Mouse (Mus musculus): Measurements from ENCODE around the gene Olfr65. TPM values are rescaled to one million over a fixed set of nuclear protein-coding genes. Genes with fewer than 3 reads are reported as not detected.
A peak's percentile ranks its signal among the peaks of the same experiment; 100 is the strongest.

The Olfr65 gene
- not detected for total RNA-seq (2021)
- long read RNA-seq, experiment 1, result 0 reads
- long read RNA-seq, experiment 2, result 0 reads

DNA sequence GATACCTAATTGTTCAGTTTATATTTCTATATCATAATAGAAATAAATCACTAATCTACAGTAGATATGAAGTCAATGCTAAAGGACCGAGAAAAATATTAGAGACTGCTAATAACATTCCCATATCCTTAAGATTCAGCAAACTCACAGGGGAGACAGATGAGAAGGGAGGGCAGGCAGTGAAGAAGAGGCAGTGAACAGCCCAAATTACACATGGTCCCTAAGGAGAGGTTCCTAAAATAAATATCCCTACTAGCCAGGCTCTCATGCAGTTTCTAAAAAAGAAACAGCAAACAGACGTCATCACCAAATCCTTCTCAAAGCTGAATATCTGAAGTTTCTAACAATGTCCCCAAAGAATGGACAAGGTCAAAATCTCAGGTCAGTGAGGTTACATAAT is at the start of gene Olfr65:
Gene Olfr65 (plus strand): TSS at position 301 of the 400 bp plus-strand sequence.
- no peak for DNase-seq
- intact Hi-C loops (cut with DNase I), result no loop called here

DNA sequence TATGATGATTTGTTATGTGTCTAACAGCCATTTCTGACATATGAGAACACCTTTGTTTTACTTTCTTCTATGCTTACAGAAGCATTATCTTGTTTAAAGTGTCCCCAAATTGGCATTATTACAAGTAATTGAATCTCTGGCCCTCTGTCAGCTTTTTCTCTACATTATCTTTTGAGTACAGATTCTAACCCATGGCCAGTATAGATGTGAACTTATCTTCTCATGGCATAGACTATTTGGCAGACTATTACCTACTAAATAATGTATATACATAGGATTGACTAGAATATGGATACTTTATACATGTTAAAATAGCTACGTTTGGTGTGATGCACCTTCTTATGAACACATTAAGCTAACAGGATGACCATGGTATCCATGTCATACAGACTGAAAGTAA is 48.6 kb upstream of the Olfr65 start:
- DNase-seq, result no peak
- intact Hi-C loops (cut with DNase I), result no loop called here

DNA sequence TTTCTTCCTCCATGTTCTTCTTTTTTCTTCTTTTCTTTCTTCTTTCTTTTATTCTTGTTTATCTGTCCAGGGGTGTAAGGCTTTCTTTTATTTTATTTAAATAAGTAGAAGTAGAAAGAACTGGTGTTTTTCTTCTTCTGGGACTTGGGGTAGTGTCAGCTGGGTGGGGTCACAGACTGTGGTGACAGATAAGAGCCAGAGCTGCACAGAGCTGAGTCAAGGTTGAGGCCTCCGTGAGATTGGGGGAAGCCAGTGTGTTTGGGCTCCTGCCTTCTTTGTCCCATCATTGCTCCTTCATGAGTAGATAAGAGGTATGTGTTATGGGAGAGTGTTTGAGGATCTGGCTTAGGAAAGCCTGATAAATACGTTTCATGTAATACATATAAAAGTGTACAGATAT is 44.2 kb upstream of the Olfr65 start:
- DNase-seq, result no peak
- intact Hi-C loops (cut with DNase I), result no loop called here

DNA sequence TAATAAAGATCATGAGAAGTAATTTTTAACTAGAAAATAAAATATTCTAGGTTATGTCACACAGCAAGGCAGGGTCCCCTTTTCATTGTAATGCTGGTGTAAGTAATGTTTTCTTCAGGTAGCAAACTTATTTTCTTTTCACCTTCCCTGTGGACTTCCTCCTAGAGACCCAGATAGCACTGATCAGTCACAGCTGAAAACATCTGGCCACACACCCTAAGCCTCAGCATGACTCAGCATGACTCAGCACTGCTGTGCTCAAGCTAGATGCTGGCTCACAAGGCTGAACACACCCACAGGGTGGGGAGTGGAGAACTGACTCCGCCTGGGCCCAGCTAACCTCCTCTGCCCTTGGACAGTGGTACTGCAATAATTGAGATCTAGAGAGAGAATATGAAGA is 42.4 kb upstream of the Olfr65 start:
- peak; percentile 29 to 48 for DNase-seq
- intact Hi-C loops (cut with DNase I), result no loop called here

DNA sequence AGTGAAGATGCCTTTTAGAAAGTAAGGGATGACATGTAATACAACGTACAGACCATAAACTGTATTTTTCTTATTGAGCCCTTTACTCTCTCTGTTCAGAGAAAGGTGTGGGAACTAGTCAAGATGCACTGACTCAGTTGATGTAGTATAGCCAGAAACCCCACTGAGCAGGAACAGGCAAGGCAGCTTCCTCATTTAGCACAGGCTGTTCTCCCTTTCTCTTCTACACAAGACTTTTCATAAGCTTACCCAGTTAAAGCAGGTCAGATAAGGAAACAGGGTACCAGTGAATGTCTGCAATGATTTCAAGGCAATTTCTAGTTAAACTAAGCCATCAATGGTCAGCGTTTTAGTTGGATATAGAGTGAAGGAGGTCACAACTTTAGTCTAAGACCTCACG is 41.8 kb upstream of the Olfr65 start:
- no peak for DNase-seq
- intact Hi-C loops (cut with DNase I), result no loop called here

DNA sequence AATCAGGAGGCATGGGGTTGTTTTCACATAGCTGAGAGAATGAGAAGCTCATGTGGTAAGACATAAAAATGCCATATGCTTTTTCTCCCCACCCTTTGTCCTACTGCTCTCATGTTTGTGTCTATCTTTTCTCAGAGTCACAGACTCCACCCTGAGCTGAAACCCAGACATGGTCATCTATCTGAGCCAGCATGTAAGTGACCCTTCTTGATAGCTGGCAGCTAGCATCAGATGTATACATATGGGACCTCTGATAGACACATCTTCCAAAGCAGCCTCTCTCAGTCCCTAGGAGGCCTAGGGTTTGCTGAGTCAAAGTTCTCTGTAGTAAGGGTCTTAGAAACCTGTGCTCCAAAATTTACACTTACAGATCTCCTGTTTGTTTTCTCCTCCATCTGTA is 37.6 kb upstream of the Olfr65 start:
- intact Hi-C loops (cut with DNase I), result no loop called here
- DNase-seq, result no peak

DNA sequence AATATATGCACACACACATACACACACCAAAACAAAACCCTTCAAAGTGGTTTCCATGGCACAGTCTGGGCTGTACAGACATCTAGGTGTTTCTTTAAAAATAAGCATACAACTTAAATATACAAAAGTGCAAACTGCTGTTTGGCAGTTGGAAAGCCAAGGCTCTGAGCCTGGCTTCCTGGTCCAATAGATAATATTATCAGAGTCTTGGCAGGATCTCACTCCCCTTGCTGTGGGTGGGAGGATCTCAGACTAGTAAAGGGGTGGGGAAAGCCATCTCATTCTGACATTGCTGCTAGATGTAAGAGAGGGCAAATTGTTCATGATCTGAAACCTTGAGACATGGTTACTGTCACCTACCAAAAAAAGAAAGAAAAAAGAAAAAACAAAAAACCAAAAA is 32.6 kb upstream of the Olfr65 start:
- intact Hi-C loops (cut with DNase I), result loop anchor here (10.0 kb wide), 1 partner anchor 1356 kb away; no protein-coding TSS in a partner anchor
- no peak for DNase-seq

DNA sequence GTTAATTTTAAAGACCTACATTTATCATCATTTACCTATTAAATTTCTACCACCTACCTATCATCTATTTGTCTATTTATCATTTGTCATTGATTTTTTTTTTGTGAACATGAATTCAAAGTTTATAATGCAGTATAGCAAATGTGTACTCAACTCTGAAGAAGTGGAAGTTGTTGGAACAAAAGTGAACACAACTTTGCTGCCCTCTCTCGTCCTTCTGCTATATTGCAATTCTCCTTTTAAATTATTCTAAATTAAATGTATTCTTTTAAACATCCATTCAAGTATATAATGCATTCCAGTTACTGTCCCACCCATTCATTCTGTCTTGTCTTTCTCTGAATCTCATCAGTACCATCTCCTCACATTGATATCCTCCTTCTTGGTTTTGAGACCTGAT is 30.2 kb upstream of the Olfr65 start:
- intact Hi-C loops (cut with DNase I), result loop anchor here (10.0 kb wide), 1 partner anchor 1358 kb away; no protein-coding TSS in a partner anchor
- DNase-seq, result no peak

DNA sequence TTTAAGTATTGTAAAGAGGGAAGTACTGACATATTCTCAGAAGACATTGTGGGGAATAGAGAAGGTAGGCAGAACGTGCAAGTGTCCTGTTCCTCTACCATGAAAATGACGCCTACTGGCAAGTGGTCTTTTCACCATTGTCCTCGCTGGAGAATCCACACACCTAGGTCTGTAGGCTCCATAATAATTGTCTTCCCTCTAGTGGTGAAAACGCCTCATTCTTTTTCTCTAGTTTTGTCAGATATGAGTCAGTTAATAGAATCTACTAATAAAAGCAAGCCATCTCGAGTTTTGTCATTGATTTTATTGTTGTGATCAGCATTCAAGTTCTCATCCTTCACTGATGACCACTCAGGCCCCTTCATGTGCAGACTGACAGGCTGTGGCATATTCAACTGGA is 28.8 kb upstream of the Olfr65 start:
- intact Hi-C loops (cut with DNase I), result loop anchor here (10.0 kb wide), 1 partner anchor 1360 kb away; no protein-coding TSS in a partner anchor
- DNase-seq, result no peak

DNA sequence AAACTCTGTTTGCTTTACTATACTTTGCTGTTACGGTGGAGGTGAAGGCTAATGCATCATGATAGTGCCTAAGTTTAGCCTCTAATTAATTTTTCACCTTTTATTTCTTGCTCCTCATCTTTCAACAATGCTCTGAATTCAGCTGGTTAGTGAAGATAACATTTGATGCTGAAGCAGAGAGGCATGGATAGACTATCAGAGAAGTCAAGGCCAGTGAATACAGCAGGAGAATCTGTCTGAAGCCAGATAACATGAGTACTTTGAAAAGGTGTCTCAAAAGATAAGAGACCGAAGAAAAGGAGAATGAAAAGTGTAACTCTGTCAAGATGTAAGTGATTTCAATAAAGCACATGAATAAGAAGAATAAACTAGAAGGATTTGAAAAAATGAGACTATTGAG is 26.2 kb upstream of the Olfr65 start:
- intact Hi-C loops (cut with DNase I), result loop anchor here (10.0 kb wide), 1 partner anchor 1362 kb away; no protein-coding TSS in a partner anchor

DNA sequence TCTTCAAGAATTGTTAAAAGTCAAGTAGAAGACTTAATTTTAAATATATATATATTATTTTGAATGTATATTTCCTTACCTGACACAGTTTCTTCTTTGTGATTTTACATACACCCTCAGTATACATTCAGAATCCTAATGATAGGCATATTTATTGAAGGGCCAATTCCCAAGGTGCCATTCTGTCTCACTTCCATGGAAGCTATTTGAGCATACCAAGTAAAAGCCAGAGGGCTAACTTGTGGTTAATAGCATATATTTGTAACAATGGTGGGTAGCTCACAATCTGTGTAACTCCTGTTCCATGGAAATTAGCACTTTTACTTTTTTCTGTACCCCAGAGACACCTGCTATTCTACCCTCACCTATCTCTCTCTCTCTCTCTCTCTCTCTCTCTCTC is 17.1 kb upstream of the Olfr65 start, which contains the start of gene Olfr66:
Gene Olfr66 (minus strand): TSS at position 101 of the 400 bp plus-strand sequence.
- DNase-seq, result no peak
- intact Hi-C loops (cut with DNase I), result no loop called here

More for the DNA sequence above, 26.2 kb upstream of the Olfr65 start:
- no peak for DNase-seq

DNA sequence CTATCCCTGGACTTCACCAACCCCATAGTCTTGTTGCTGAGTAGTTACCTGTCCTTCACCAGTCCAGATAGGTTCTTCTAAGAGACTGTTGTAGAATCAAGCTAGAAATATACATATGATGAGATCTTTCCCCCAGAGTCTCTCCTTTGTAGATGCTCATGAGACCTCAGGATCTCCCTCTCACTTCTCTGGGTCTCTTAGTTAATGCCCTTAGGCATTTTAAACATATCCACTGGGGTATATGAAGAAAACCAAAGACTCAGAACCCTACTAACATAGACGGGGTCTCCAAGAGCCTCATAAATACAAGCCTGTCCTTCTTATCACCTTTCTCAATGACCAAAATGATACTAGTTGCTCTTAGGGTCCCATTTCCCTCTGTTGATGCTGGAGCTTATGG is 8.9 kb upstream of the Olfr65 start, which contains the start of gene Olfr64:
Gene Olfr64 (minus strand): TSS at position 101 of the 400 bp plus-strand sequence.
- intact Hi-C loops (cut with DNase I), result no loop called here
- DNase-seq, result no peak

DNA sequence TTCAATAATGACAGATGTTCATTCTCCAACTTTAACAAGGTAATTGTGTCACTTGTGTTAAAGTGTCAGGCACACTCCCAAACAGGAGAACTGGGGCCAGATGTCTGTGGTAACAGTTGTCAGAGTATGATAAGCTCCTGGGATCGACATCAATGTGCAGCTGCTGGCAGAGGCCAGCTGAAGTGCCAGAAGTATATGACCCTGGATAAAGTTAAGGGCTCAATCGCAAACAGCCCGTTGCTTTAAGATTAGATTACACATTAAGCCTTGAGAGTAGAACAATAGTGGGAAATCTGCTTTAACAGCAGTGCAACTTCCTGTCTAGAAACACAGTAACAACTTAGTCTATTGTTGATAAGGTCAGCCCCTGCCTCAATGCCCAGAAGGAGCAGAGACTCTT is 6.8 kb downstream of the Olfr65 start:
- intact Hi-C loops (cut with DNase I), result no loop called here
- peak in 1 of 2 experiments; percentile 2 for DNase-seq

DNA sequence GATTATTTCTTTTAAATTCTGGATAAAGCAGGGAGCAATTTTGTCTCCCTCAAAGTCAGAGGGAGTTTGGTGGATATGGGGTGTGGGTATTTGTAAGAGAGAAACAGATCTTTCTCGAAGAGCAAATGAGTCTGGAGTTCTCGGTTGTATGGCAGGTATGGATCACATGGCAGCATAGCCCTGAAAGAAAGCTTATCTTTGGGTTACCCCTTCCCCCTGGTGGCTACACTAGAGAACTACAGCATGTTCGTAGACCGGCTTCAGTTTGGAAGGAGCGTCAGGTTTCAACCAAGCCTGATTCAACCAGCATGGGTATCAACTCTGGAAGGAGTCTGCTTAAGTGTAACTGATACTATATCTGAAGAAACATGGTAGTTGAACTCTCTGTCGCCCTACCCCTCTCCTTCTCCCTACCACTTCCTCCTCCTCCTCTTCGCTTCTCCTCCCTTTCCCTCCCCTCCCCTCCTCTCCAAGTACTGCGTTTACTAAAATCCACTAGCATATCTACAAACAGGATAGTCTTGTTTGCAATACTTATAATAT is 9.8 kb downstream of the Olfr65 start:
- no peak for DNase-seq
- intact Hi-C loops (cut with DNase I), result no loop called here

DNA sequence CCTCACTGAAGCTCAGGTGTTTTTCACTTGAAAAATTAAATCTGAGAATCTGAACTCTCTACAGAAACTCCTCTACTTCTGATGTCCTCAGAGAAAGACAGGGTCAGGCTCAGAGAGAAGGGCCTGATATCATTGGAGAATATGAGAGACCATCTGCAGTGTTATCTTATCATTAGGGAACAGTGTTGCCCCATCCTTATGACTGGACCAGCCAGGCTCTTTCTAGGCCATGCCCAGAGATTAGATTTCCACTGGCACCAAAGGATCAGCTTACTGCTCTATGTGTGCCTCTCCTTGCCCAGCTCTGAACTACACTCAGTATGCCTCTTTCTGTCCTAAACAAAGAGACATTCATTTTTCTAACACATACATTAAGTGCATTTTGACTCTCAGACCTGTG is 12.1 kb downstream of the Olfr65 start:
- intact Hi-C loops (cut with DNase I), result no loop called here
- no peak for DNase-seq

DNA sequence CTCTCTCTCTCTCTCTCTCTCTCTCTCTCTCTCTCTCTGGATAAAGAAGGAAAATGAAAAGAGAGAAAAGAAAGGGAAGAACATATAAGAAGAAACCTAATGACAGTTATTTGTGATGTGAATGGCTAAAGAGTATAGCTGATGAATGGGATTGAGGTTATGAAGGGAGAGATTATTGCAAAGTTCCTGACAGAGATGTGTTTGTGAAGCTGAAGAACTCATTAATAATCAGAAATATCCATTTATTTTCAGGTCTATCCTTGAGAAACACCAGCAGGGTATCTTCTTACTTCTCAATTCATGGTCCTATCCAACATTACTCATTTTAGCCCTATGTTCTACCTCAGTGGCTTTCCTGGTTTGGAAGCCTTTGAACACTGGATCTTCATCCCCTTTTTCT is 25.2 kb downstream of the Olfr65 start, which contains the start of gene Olfr631:
Gene Olfr631 (plus strand): TSS at position 301 of the 400 bp plus-strand sequence.
- DNase-seq, result no peak
- intact Hi-C loops (cut with DNase I), result no loop called here

DNA sequence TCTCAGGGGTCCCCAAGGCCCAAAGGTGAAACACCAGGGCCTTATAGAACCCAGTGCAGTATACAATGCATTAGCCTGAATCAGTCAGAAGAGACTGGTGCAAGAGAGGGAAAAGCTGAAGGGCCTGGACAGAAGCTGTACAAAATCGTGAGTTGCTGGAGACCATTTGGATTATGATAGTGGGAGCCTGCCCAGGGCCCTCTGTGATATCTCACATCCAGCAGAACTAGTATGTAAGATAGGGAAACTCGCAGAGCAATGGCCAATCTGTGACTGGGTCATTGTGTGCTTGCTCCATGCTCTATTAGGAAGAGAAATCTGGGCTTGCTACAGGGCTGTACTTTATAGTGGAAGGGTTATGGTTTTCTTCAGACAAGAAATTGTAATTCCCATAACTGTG is 31.0 kb downstream of the Olfr65 start, which contains the start of gene Olfr632:
Gene Olfr632 (plus strand): TSS at position 84 of the 400 bp plus-strand sequence.
- intact Hi-C loops (cut with DNase I), result no loop called here
- DNase-seq, result no peak

DNA sequence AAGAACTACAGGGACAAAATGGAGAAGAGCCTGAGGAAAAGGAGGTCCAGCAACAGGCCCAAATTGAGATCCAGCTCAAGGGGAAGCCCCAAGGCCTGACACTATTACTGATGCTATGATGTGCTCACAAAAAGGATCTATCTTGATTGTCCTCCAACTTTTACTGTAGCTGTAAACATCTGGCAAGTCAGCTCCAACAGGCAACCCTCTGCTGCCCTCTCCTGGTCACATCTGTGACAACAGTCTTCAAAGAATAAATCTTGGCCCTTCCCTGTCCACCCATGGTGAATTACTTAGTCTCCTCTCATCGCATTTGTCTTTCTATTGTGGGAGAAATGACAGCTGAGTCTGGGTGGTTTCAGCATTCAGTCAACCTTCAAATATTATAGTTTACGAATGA is 39.4 kb downstream of the Olfr65 start:
- DNase-seq, result peak; percentile 25 to 61
- intact Hi-C loops (cut with DNase I), result loop anchor here (5.0 kb wide), 2 partner anchors 150 to 1435 kb away; partner anchors contain the start of gene Olfr67

DNA sequence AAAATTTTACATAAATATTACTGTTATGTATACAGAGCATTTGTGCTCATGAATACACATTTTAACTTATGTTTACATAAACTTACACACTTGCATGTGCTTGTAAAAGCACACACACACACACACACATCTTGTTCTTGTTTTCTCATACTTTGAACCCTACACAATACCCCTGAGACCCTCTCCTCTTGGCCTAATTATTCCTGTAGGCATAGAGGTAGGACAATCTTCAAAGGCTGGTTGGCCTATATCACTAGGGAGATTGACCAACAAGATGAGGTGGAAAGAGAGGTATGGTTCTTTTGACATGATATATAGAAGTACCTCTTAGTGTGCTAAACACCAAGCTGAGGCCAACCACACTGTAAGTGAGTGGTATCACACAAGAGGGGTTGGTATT is 40.9 kb downstream of the Olfr65 start, which contains the start of gene Olfr633:
Gene Olfr633 (plus strand): TSS at position 301 of the 400 bp plus-strand sequence.
- no peak for DNase-seq
- intact Hi-C loops (cut with DNase I), result loop anchor here (5.0 kb wide), 2 partner anchors 152 to 1437 kb away; partner anchors contain the start of gene Olfr67

Data from heart, postnatal 14 days (tissue).